Mouse (Mus musculus) activated CD4-positive, CD25-positive, alpha-beta regulatory T cell, adult 4 months (primary cell): ENCODE results near the gene Lce3f. TPM values are rescaled to one million over a fixed set of nuclear protein-coding genes. Genes with fewer than 3 reads are reported as not detected.

Experiments
- ATAC-seq: one replicate; pipeline ENCODE4 v1.8.0; 2017
- polyA plus RNA-seq, 2 experiments: library from polyadenylated mRNA; unstranded; fragments of 100-300 nt; shearing (Covaris generic); gene quantifications; one replicate each; pipeline ENCODE4 v1.2.1; 2017

Lce3f gene
- not detected for polyA plus RNA-seq

DNA sequence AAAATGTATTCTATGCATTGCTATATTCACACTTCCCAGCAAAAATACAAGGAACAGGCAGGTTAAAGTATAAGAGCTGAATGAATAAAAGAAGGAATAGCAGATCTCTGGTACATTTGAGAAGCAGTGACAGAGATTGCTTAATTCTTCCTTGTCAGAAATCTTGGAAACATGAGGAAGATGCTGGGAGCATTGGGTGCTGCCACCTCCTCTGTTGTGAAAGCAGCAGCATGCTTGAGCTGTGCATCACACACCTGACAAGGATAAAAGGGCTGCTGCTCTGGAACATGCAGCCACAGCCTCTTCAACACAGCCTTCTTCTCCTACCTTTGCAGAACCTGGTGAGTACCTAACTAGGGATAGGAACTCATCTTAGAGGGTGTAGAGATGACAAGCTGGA, at the start of gene Lce3f:
Gene Lce3f, plus strand, starts transcription at position 301 of the 400 bp plus-strand sequence.
- no peak for ATAC-seq

DNA sequence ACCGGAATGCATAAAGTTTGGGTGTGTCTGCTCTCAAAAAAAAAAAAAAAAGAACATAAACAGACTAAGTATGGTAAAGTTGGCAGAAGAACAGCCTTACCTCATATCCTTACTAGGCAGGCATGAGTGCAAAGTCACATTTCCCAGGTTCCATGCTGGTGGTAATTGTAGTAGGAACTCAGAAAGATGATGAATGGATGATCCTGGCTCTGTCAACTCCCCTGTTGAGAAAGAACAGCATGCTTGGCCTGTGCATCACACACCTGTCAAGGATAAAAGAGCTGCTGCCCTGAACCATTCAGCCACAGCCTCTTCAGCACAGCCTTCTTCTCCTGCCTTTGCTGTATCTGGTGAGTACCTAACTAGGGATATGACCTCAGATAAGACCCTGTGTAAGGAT, 47.8 kb upstream of the Lce3f start, which contains the start of gene Lce3c:
Gene Lce3c, plus strand, starts transcription at position 301 of the 400 bp plus-strand sequence.
- ATAC-seq, result no peak

DNA sequence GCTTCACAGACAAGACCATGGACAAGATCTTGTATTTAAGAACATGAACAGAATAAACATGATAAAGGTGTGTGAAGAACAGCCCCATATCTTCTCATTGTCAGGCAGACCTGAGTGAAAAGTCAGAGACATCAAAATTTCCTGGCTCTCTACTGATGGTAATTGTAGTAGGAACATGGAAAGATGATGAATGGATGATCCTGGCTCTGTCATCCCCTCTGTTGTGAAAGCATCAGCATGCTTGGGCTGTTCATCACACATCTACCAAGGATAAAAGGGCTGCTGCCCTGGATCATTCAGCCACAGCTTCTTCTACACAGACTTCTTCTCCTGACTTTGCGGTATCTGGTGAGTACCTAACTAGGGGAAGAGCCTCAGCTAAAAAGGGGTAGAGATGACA, 34.9 kb upstream of the Lce3f start, which contains the start of gene Lce3d:
Gene Lce3d, plus strand, starts transcription at position 301 of the 400 bp plus-strand sequence.
- no peak for ATAC-seq

DNA sequence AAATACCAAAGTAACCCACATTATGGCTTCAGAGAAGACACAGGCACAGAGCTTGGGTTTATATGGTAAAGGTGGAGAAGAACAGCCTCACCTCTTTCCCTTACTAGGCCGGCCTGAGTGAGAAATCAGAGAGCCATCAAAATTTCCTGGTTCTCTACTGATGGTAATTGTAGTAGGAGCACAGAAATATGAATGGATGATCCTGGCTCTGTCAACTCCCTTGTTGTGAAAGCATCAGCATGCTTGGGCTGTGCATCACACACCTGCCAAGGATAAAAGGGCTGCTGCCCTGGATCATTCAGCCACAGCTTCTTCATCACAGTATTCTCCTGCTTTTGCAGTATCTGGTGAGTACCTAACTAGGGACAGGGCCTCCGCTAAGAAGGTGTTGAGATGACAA, 25.3 kb upstream of the Lce3f start, which contains the start of gene Lce3e:
Gene Lce3e, plus strand, starts transcription at position 301 of the 400 bp plus-strand sequence.
- no peak for ATAC-seq

DNA sequence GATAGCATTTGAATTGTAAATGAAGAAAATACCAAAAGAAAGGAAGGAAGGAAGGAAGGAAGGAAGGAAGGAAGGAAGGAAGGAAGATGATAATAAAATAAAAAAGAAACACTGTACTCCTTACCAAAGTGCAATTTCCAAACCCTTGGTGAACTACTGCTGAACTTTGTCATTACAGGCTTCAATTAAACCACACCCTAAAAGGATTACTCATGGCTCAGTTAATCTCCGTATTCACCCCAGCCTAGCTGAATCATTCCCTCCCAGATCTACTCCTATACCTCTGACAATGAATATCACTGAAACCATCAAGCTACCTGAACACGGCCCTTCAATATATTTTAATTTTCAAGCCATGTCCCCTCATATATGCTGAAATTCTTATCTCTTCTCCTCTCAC, 13.5 kb upstream of the Lce3f start:
- ATAC-seq, result no peak

DNA sequence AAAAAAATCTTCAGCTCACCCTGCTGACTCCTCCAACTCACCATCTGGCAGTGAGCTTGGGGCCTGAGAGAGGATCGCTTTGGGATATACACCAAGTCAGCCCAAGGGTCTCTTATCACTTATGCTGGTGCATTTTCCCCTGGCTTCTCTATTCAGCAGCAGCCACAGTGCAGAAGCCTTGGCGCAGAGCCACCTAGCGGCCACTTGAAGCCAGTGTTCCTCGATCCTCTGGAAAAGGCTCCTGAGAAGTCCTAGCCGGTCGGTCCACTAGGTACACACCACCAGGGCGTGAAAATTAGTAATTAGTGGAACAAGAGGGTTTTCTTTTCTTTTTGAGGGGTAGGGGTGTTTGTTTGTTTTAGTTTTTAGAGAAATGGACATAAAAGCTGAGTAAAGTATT, 6.7 kb downstream of the Lce3f start:
- no peak for ATAC-seq

DNA sequence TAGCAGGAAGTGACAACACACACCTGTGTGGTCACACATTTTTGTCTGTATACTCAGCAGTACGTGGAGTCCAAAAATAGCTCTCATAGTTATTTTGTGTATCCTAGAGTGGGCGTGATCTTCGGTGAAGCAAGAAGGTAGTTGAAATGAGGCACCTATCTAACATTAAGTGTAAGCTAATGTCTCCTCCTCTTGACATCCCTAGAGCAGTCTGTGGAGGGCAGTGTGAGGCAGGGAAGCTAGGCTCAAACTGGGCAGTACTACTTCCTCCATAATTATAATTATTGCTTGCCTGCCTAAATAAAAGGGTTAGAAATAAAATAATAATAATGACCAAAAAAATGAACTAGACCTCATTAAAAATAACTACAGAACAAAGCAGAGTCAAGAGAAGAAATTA, 8.6 kb downstream of the Lce3f start:
- ATAC-seq, result no peak

DNA sequence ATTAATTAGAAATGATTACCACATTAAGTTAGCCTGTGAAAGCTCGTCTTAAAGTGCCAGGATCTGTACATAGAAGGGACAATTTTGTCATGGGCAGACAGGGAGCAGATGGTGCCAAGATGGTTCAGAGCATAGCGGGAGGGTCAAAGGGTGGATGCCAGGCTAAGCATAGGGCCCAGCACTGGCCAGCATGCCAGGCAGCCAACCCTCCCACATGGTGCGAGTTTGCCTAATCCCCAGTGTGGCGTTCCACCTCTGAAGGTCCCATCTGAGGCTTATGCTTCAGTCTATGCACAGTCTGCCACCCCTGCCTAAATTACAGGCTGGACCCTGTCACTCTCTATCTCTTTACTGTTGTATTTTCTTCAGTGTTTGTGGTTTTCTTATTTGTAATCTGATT, 10.8 kb downstream of the Lce3f start:
- no peak for ATAC-seq

DNA sequence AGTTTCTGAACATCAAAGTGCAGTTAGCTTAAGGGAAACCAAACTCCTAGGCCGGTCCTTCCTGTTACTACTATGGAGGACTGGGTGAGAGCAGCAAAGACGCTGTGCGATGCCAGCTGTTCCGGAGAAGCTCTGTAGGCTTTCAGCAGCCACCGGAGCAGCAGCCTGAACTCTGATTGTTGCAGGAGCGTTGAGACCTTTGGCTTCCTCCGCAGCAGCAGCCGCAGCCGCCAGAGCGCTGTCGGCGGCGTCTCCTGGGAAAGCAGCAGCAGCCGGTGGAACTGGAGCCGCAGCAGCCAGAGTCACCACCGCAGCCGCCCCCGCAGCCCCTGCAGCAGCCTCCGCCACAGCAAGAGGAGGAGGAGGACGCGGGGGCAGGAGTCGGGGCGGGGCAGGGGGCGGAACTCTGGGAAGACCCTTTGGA, 22.4 kb downstream of the Lce3f start:
- ATAC-seq, result no peak

DNA sequence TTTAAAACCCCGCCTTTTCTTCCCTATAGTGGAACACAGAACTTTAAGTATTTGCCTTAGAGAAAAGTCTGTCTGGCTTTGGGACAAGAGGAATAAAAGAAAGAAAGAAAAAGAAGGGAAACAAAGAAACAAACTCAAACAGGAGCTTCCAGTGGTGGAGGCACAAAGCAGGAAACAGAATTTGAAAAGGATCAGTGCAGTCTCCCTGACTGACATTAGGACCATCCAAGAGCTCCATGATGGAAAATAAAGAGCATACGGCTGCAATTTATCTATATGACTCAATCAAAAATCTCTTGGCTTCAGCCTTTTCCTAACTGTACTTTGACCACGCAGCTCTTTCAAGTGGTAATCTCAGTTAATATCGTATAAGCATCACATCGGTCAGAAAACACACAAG, 22.8 kb downstream of the Lce3f start:
- no peak for ATAC-seq

DNA sequence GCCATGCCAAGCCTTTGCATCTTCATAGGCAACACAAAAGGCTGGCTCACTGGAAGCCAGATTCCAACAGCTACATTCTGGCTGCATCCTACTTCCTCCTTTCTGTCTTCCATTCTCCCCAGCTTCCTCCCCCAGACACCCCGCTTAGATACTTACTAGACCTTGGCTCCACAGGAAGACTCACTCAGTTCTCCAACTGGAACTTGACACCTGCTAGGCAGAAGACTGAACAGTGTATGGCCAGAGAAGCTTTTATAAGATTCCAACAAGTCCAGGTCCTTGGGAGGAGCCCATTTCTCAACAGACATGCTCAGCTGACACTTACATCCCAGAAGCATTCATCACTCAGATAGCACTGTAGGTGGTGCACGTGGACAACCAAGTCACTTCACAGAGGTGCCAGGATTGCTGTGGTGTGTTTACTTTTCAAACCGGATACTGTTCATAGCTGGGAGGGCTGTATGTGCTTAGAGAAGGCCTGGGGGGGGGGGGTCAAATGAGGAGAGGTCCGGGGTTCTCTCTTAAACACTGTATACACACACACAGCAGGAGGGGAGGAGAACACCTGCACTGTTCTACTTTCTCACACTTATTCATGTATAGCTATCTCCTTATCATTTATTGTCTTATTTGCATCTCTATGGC, 23.6 kb downstream of the Lce3f start, which contains the start of gene Crct1:
Gene Crct1, minus strand, starts transcription at position 228 of the 645 bp plus-strand sequence.
- no peak for ATAC-seq

DNA sequence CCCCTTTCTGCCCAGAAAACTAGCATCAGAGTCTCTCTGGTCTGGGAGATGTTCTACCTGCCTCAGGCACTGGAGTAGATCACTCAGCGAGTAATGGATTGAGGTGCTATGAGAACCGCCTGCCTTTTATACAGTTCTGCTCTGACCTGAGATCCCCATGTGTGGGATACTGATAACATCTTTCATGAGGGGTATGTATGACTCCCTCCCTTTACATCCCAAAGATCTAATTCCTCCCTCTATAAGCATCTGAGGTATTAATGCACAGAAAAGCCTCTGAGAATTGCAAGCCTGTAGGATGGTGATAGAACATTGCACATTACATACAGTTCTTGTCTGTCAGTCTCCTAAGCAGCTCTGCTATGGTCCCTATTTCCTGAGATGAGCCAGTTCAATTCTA, 26.9 kb downstream of the Lce3f start, which contains the start of gene Lce1m:
Gene Lce1m, minus strand, starts transcription at position 101 of the 400 bp plus-strand sequence.
- no peak for ATAC-seq

DNA sequence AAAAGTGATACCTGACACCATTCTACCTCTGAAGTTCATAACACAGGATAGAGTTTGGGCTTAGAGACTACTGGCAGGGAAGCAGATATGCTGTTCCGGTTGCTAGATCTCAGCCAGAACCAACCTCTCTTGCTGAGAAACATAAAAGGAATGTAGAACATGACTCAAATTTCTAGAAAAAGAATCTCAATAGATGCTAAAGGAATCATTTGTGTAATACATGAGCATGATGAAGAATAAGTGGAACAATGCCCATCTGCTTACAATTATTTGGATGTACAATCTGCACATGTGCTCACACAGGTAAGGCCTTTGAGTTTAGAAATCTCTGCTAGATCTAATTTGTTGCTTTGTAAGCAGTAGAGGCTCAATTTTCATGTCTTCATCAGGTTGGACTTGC, 29.1 kb downstream of the Lce3f start:
- ATAC-seq, result no peak

DNA sequence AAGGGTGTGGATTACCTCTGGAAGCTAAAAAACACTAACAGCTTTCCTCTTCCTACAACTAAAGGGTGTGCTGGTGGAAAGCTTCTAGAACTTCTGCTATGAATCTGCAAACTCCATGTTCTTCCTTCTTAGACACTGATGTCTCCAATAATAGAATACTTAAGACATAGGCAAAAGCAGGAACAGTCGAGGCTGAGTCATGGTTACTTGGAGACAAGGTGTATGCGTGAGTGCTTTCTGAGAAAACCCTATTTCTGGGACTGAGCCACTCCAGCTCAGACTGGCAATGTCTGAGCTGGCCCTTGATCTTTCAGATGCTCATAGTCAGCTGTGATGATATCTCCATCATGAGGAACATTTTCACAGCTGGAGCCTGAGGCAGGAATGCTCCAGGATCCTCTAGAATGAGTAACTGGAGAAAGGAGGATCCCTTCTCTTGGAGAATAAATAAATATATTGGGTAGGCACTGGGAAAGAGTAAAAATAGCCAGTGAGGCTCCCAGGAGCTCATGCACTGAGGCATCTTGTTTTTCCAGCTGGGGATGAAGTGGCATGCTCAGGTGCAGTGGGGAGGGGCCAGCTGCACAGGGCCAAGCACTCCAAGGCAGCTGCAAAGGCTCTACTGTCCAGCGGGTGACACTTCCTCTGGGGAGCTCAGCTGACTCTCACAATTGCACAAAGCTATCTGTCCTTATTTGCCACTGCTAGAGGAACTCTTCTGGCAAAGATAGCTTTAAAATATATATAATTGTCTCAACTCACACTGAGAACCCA, 31.6 kb downstream of the Lce3f start:
- no peak for ATAC-seq

DNA sequence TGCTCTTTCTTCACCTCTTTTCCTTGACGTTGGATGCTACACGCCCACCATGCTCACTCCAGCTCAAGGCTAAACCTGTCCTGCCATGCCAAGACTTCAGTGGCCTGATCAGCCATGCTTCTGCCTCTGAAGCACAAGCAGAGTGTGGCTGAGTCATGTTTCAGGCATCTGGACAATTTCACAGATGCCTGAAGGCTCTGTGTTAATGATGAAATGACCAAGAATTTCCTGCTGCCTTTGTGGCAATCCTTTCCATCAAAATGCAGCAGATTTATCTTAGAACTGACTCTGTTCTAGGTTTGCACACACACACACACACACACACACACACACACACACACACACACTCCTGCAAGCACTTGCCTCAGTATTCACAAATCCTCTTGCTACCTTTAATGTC, 33.5 kb downstream of the Lce3f start:
- no peak for ATAC-seq

DNA sequence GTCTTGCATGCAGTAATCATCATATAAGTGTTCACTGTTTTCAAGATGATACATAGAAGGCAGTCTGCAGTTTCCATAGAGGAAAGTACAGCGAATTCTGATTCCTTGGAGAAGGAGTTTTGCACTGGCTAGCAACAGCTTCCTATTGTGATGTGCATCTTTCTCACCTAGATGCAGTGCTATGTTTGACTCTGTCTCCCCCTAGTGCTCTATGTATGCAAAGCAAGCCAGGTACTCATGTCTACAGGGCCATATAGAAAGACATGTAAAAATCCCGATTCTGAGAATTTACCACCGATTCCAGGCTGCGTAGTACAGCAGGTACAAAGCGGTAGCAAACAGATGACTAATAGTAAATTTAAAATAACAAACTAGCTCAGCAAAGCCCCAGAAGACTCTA, 39.4 kb downstream of the Lce3f start:
- no peak for ATAC-seq

Other genes starting within 250 kb of the Lce3f start
- not detected for gene Lce1g, start 239.9 kb upstream of the Lce3f start, polyA plus RNA-seq
- not detected for gene Lce1h, start 227.2 kb upstream of the Lce3f start, polyA plus RNA-seq
- gene Lce1i, start 213.3 kb upstream of the Lce3f start, polyA plus RNA-seq, result not detected
- gene Lce1j, start 201.7 kb upstream of the Lce3f start, polyA plus RNA-seq, result not detected
- gene Lce1k, start 184.3 kb upstream of the Lce3f start, polyA plus RNA-seq, result not detected
- not detected for gene Kprp, start 165.0 kb upstream of the Lce3f start, polyA plus RNA-seq
- gene Lce1l, start 140.9 kb upstream of the Lce3f start, polyA plus RNA-seq, result not detected
- not detected for gene 2310050C09Rik, start 122.0 kb upstream of the Lce3f start, polyA plus RNA-seq
- gene Lce3a, start 66.0 kb upstream of the Lce3f start, polyA plus RNA-seq, result not detected
- gene Lce3b, start 59.2 kb upstream of the Lce3f start, polyA plus RNA-seq, result not detected
- gene Lce3c, start 47.7 kb upstream of the Lce3f start, polyA plus RNA-seq, result not detected
- not detected for gene Lce3d, start 34.8 kb upstream of the Lce3f start, polyA plus RNA-seq
- not detected for gene Lce3e, start 25.2 kb upstream of the Lce3f start, polyA plus RNA-seq
- not detected for gene Crct1, start 23.5 kb downstream of the Lce3f start, polyA plus RNA-seq
- gene Lce1m, start 26.8 kb downstream of the Lce3f start, polyA plus RNA-seq, result not detected
- not detected for gene Gm4858, start 76.6 kb downstream of the Lce3f start, polyA plus RNA-seq
- not detected for gene Crnn, start 152.6 kb downstream of the Lce3f start, polyA plus RNA-seq
- gene Flg2, start 205.1 kb downstream of the Lce3f start, polyA plus RNA-seq, result not detected